Mouse (Mus musculus) MN1 (cell line): ENCODE results near the gene Zfand3.
A peak's percentile ranks its signal among the peaks of the same experiment; 100 is the strongest.

Experiments
- DNase-seq: peaks from one replicate; pipeline ENCODE4 v3.0.0-alpha.2; 2016; ENCODE audit warnings: low spot score

The Zfand3 gene

DNA sequence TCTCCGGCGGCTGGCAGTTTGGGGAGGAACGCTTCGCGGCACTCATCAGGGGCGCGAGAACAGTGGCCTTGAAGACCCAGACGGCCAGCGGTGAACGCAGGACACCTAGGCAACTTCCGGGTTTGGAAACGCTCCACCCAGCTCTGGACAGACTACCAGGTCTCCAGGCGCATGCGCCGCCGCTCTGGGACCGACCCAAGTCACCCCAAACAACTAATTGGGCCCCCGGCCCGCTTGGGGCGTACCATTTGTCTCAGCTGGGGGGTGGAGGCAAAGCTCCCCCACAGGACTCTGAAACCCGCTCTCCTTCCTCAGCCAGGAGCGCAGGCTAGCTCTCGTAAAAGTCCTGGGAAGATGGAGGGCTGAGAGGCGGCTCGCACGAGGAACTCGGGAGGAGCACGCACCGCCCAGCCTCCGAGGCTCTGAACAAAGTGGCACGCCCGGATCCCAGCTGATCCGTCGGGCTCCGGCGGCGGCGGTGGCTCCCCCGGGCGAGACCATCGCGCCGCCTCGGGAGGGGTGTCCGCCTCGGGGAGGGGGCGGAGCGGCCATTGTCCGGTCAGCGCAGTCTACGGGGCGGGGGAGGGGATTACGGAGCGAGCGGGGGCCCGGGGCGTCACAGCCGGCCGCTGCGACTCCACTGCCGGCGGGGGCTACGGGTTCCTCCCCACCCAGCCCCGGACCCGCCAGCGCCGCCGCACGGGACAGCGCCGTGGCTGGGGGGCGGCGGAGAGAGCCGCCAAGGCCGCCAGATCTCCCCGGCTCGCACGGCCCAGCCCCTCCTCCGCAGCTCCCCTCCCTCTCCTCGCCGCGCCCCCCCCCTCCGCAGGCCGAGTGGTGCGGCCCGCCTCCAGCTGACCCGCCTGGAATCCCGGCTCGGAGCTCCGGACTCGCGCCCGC lies at the start of gene Zfand3:
Zfand3 (plus strand) TSS at position 531 of the 900 bp plus-strand sequence.
- DNase-seq, result peak; percentile 97

- DNase-seq, result no peak
Observed at GRCm38 (mm10) chr17:29955880-29956279, 48.7 kb upstream of the Zfand3 start.

- no peak for DNase-seq
Observed at GRCm38 (mm10) chr17:29963730-29964259, 40.7 kb upstream of the Zfand3 start.

DNA sequence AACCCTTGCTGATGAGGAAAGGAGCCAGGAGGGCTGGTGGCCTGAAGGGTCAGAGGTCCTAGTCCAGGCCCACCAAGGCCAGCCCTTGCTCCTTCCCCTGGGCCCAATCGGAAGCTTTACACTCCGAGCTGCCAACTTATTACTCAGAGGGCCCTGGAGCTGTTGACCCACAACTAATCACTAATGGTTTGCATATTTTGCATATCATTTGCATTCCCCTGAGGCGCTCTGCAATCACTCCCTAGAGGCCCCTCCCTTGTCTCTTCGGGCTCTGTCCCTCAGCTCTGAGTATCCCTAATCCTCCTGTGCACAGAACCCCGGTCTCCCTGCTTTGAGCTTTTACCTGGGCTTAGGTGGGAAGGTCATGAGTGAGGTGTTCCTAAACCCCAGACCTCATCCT lies 39.0 kb upstream of the Zfand3 start:
- no peak for DNase-seq

GRCm38 (mm10) chr17:29970037-29970555 lies 34.4 kb upstream of the Zfand3 start, which contains the start of gene Mdga1:
Gene Mdga1, minus strand, starts transcription at chr17:29970087.
- no peak for DNase-seq

DNA sequence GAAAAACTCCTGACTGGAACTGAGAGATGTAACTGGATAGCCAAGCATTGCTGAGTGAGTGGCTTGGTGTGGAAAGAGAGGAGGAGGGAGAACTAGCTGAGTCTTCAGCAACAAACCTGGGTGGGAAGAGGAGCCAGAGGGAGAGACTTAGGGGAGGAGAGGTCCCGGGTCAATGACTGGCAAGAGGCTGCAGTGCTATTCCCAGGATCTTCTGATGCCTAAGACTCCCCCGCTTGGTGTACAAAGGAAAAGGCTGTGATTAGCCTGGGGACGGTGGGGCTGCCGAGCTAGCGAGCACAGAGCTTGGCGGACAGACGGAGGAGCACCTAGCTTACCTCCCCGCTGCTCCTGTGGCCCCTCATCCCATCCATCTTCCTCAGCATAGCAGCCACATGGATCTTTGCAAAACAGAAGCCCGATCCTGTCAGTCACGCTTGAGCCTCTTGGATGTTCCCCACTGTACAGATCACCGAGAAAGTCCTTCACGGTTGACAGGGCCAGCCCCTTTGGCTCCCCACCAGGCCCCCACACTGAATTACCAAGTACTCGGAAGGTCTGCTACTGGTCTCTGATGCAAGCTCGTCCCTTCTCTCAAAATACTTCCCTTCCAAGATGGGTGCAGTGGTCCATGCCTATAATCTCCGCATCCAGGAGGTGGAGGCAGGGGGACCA lies 32.6 kb upstream of the Zfand3 start:
- no peak for DNase-seq

- DNase-seq, result no peak
Observed at GRCm38 (mm10) chr17:29973226-29973625, 31.3 kb upstream of the Zfand3 start.

- DNase-seq, result peak; percentile 87
Observed at GRCm38 (mm10) chr17:29975731-29976130, 28.8 kb upstream of the Zfand3 start.

- DNase-seq, result no peak
Observed at GRCm38 (mm10) chr17:29979020-29979419, 25.5 kb upstream of the Zfand3 start.

GRCm38 (mm10) chr17:29979841-29980240 lies 24.7 kb upstream of the Zfand3 start:
- peak; percentile 31 for DNase-seq

GRCm38 (mm10) chr17:29981568-29981967 lies 23.0 kb upstream of the Zfand3 start:
- DNase-seq, result no peak

DNA sequence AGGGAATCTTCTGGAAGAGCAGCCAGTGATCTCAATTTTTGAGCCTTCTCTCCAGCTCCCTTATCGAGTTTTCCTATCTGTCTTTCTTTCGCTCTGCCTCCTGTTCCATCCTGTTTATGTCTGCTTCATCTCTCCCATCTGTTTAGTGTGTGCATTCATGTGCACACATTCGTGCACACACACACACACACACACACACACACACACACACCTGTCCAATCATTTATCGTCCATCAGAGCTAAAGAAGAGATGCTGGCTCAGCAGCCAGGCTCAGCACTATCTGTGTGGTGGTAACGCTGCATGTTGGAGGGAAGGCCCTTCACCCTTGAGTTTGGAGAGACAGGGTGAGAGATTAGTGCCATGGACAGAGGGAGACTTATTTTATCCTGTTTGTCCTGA lies 21.3 kb upstream of the Zfand3 start:
- DNase-seq, result no peak

DNA sequence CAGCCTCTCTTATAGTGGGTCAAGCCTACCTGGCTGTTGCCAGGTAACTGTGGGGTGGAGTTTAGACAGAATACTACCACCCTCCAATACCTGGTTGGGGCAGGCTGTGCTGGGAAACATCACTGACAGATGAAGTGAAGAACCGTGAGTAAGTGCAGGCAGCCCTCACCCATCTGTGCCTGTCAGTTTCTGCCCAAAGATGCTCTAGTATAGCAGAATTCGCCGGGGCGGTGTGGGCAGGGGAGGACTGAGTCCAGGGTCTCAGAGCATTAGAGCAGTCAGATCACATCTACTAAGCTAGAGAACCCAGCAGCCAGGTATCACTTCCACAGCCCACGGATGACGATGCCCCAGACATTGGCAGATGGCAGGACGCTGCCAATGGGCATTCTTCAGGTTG lies 19.6 kb upstream of the Zfand3 start:
- DNase-seq, result no peak

GRCm38 (mm10) chr17:29985534-29985933 lies 19.0 kb upstream of the Zfand3 start:
- DNase-seq, result no peak

DNA sequence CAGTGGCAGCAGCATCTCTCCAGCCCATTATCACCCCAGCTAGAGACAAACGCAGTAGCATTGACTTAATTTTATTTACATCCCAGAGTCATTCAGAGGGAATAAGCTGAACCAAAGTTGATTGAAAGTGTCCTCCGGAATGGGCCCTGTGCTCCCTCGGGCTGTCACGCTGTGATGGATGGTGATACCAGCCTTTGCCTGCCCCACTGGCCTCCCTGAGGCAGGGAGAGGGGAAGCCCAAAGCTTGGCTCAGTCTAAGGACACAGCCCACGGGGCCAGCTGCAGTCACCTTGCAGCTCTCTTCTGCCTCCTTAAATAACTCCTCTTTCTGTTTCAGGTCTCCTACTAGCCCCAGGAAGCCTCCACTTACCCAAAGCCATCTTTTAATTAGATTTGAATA lies 16.4 kb upstream of the Zfand3 start:
- DNase-seq, result no peak

DNA sequence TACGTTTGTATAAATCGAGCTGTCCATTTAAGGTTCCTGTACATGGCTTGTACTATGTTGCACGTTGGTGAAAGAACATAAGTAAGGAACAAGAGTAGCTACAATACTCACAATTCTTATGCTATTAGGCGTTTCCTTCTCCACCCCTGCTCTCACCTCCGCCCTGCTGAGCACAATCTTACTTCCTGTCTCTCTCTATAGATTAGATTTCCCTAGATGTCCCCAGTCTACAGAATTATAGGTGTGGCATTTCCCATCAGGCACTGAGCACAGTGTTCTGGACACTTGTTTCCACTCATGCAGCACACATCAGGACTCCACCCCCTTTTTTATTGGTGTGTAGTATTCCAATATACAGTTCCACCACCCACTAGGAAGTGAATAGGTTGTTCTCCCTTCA lies 14.9 kb upstream of the Zfand3 start:
- DNase-seq, result no peak

DNA sequence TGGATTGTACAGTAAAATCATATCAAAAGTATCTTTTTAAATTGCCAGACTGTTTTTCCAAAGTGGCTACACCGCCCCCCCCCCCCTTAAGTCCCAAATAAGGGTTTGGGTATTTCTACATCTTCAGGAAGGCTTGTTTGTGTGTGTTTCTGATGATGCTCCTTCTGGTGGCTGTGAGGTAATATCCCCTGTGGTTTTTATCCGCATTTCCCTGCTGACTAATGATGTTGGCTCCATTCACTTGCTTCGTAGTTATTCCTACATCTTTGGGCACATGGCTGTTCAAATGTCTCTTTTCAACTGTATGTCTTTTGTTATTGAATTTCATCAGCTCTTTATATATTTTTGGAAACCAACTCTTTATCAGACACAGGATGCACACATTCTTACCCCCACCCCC lies 14.4 kb upstream of the Zfand3 start:
- DNase-seq, result no peak

GRCm38 (mm10) chr17:29990845-29991244 lies 13.7 kb upstream of the Zfand3 start:
- no peak for DNase-seq

GRCm38 (mm10) chr17:29993488-29993887 lies 11.0 kb upstream of the Zfand3 start:
- no peak for DNase-seq

GRCm38 (mm10) chr17:29994011-29994410 lies 10.5 kb upstream of the Zfand3 start:
- DNase-seq, result no peak

- no peak for DNase-seq
Observed at GRCm38 (mm10) chr17:29994459-29994858, 10.1 kb upstream of the Zfand3 start.

GRCm38 (mm10) chr17:29995986-29996385 lies 8.5 kb upstream of the Zfand3 start:
- DNase-seq, result no peak

DNA sequence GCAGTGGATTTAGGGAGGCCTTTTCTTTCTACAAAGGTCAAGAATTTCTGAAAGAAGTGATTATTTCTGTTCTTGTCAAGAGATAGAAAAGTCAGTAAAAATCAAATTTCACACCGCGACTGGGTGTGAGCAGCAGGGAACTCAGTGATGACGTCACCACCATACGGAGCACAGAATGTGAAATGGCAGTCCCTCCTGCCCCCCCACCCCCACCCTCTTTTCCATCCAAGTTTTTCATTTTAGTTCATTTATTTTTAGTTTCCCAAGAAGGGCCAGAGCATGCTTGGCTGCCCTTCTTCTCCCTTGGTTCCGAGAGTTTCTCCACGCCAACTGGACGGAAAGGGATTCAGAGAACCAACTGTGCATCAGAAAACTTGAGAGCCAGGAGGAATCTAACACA lies 6.8 kb upstream of the Zfand3 start:
- DNase-seq, result no peak
